Mouse (Mus musculus): ENCODE measurements around the gene Spaca7.
"Not testable (repeated sequence)": the region's sequence is repeated elsewhere in the genome, so short reads cannot be mapped to it uniquely, and the experiment has no call there.

Gene Spaca7

GRCm38 (mm10) chr8:12609752-12610449, 37.1 kb downstream of the Spaca7 start:
- DNase-seq (ENCODE audit: low read depth, low spot score), result no peak

- no peak for DNase-seq (ENCODE audit: low read depth, low spot score)
Measured at GRCm38 (mm10) chr8:12613201-12613600, 40.4 kb downstream of the Spaca7 start.

GRCm38 (mm10) chr8:12617369-12617768, 44.5 kb downstream of the Spaca7 start:
- DNase-seq (ENCODE audit: low read depth, low spot score), result not testable (repeated sequence)

- DNase-seq (ENCODE audit: low read depth, low spot score), result no peak
Measured at GRCm38 (mm10) chr8:12621550-12622222, 48.9 kb downstream of the Spaca7 start.

- DNase-seq (ENCODE audit: low read depth, low spot score), result no peak
Measured at GRCm38 (mm10) chr8:12625890-12626289, 53.1 kb downstream of the Spaca7 start.

- peak; percentile 38 for DNase-seq (ENCODE audit: low read depth, low spot score)
Measured at GRCm38 (mm10) chr8:12629079-12629478, 56.2 kb downstream of the Spaca7 start.

GRCm38 (mm10) chr8:12635366-12635765, 62.5 kb downstream of the Spaca7 start:
- no peak for DNase-seq (ENCODE audit: low read depth, low spot score)

- no peak for DNase-seq (ENCODE audit: low read depth, low spot score)
Measured at GRCm38 (mm10) chr8:12638446-12638845, 65.6 kb downstream of the Spaca7 start.

GRCm38 (mm10) chr8:12641527-12641926, 68.7 kb downstream of the Spaca7 start:
- no peak for DNase-seq (ENCODE audit: low read depth, low spot score)

- no peak for DNase-seq (ENCODE audit: low read depth, low spot score)
Measured at GRCm38 (mm10) chr8:12644341-12644740, 71.5 kb downstream of the Spaca7 start.

GRCm38 (mm10) chr8:12644894-12645293, 72.1 kb downstream of the Spaca7 start:
- no peak for DNase-seq (ENCODE audit: low read depth, low spot score)

GRCm38 (mm10) chr8:12646536-12646935, 73.7 kb downstream of the Spaca7 start:
- no peak for DNase-seq (ENCODE audit: low read depth, low spot score)

- no peak for DNase-seq (ENCODE audit: low read depth, low spot score)
Measured at GRCm38 (mm10) chr8:12648951-12649350, 76.1 kb downstream of the Spaca7 start.
